Mouse (Mus musculus) right cerebral cortex, postnatal 36 days (tissue): ENCODE data around the gene Gm8947.
A peak's percentile ranks its signal among the peaks of the same experiment; 100 is the strongest.

Experiments
- DNase-seq, 2 experiments: peaks; one replicate each; pipeline ENCODE4 v3.0.0; 2022; ENCODE audit warnings: low spot score in 2 of 2, mixed read lengths in 1 of 2

The Gm8947 gene

DNA sequence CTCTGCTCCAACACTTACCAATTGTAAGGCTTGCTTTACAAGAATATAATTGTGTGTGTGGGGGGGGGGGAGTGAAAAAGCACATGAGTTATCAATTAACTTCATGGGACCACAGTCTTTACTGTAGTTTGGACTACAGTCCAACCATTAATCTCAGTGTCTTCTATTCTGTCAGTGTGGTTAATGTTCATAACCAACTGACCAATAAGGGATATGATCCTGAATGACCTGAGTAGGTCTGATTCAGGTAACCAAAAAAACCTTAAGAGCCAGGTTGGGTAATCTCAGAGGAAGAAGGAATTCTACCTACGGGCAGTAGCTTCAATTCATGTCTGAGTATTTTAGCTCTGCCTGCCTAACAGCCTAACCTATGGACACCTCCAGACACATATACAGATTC lies 32.4 kb downstream of the Gm8947 start:
- no peak for DNase-seq

DNA sequence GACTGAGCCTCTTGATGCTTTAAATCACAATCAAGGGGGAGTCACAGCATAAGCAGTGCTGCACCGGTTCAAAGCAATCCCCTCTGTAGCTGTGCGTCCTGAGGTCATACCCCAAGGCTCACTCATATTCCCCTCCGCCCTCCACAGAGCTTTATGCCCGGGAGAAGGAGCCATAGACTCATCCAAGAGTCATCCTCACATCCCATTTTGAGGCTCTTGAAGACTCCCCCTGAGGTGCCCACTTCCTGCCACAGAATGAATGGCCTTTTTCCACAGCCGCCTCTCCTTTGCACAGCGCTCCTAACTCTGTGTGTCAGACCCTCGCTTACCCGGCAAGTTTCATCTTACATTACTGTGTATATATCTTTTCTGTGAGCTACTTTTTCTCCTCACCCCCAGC lies 35.3 kb downstream of the Gm8947 start:
- DNase-seq = no peak

DNA sequence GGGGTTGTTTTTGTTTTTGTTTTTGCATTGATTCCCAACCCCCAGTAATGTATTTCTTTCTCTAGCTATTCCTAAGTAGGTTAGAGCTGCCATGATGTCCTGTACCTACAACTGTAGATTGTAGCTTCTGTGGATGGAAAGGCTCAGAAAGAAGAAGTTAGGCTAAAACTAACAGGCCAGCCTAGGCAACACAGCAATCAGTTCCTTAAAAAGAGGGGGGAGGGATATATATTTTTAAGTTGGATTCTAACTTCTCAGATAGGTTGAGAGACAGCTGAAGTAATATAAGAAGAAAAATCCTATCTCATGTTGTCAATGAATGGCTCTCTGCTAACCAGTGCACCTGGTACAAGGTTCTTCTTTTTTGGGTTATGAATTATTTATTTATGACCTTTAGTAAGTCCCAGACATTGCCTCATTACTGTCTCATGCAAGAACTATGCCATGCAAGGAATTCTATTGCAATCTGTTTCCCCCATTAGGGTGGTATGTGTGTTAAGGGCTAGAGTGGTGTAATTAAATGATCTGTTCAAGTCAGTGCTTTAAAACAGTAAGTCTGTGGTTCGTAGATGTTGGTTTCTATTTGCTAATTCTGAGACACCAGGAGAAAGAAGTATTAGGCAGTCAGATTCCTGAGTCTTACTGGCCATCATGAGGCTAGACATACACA lies 36.3 kb downstream of the Gm8947 start:
- no peak for DNase-seq

DNA sequence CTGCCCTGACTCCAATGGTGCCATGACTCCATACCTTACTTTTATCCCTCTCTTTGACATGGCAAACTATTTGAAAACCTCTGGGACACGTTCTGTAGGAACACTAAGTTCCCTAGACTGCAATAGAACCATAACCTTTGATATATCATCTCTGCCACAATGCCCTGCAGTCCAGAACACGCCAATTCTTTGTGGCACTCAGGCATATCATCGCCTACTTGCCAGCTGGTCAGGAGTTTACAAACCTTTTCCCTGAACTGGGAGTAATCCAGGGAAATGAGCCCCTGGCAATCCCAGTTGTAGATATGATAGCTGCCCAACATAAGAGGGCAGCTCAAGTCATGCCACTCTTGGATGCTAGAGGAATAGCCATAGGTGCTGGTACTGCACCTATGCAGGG lies 40.2 kb downstream of the Gm8947 start:
- DNase-seq = no peak

DNA sequence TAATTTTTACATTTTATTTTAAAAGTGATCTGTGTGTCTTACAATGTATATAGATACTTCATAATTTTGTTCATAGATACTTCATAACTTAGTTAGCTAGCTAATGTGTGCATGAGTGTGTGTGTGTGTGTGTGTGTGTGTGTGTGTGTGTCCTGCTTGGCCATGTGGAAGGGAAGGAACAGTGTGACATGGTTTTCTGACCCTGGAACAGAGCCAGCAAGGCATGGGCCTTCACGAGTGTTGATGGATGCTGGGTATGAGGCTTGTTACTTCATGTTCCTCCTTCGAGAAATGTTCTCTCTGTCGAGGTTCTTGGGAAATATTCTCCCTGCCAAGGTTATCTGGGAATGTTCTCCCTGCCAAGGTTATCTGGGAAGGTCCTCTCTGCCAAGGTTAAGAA lies 41.6 kb downstream of the Gm8947 start:
- no peak for DNase-seq

DNA sequence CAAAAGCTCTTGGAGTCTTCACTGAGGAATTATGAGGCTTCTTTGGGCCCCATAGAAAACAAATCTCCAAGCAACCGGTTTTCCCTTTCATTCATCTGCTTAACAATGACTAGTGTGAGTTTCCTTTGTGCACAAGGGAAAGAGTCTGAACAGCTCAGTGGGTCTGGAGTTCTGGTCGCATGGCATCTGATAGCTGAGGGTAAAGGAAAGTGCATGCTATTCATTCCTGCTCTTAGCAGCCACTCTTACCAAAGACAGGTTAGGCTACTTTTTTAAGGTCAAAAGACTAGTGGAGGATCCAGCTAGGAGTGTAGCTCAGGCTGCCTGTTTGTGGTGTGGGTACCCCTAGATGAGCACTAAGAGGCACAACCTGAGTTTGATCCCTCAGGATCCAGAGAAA lies 43.4 kb downstream of the Gm8947 start:
- no peak for DNase-seq

DNA sequence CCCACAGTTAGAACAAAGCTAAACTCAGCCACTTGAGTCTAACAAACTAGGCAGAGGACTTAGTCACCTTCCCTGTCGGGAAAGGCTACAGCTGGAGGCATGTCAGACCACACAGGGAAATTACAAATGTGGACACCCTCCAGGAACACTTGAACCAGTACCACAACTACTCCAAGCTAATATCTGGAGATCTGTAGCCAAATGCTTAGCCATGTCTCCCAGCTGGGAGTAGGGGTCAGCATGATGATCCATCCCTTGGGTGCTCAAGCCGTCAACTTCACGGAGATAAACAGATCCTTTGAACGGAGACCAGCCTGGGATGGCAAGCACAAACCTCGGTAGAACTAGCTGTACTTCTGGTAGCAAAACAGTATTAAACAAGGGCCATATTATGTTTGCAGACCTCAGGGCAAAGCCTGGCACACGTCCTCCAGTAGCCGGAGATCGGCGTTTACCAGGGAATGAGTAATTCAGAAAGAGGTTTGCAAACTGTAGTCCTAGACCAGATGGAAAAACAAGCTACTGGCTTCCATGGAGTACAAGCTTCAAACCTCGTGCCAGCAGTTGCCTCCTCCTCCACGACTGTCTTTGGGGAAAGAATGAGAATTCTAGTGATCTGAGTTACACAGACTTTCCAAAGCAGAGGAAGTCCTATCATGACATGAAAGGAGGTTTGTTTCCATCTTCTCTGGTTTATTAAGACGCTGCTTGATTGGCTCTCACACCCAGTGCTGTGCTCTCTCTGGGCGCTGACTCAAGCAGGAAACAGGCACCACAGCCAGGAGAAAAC lies 44.2 kb downstream of the Gm8947 start:
- DNase-seq = peak in 1 of 2 experiments; percentile 6

DNA sequence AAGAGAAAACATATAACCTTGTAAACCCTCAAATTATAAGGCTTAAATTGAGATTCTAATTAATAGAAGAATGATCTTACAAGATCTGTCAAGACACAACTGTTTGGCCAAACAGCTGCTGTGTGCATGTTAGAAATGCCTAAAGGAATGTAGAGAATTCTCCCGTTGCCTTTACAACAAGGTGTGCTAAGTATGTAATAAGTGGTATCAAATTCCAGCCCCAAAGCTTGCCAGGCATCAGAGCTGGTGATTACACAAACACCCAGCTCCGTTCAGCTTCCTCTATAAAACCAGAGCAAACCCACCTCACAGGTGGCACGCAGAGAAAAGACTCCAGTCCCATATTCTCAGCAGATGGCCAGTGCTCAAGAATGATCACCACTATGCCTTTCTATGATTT lies 45.6 kb downstream of the Gm8947 start:
- no peak for DNase-seq

DNA sequence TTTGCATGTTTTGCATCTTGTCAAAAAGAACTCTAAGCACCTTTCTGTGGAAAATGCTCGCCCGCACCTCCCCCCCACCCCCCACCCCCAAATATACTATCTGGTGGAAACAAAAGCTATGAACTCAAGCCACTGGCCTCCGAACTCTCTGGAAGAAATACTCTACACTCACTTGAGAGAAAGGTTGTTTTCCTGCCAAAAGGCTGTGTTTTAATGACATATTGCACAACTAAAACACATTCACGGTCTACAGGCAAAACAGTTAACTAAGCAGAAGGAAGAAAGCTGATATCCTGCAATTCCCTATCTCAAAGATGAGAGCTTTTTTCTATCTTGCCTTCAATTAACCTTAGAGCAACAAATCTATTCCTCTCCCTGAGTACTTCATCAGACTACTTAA lies 51.2 kb downstream of the Gm8947 start:
- no peak for DNase-seq
